Mouse (Mus musculus) gastrocnemius, postnatal 25 days (tissue): ENCODE data around the gene Rexo2. TPM values are rescaled to one million over a fixed set of nuclear protein-coding genes. Genes with fewer than 3 reads are reported as not detected.
"Not testable (repeated sequence)": the region's sequence is repeated elsewhere in the genome, so short reads cannot be mapped to it uniquely, and the experiment has no call there.

Experiments
- DNase-seq: peaks from one replicate; pipeline ENCODE4 v3.0.0; 2022
- total RNA-seq, 2 experiments: library from RNA; stranded (reverse); gene quantifications; 1 replicate in 1 of 2; 2 replicates in 1 of 2; pipeline ENCODE4 v1.2.3; 2021

Gene Rexo2
- total RNA-seq, 2 experiments from 2014 or later = 58.6 to 64.9 TPM

DNA sequence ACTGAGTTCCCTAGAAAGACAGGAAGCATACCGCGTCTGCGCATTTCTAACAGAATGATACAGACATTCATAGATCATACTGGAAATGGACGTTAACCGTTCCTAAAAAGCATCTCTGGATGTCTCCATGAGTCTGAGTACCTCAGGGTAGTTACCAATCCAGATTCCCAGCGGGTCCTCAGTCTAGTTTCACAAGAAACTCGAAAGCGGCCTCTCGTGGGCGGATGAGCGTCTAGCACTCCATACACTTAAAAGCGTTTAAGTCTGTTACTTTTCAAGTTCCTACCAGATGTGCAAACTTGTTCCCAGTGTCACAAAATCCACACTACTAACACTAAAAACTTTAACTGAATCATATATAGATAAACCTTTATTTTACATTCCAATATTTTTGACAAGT lies 7.3 kb downstream of the Rexo2 start:
- no peak for DNase-seq

DNA sequence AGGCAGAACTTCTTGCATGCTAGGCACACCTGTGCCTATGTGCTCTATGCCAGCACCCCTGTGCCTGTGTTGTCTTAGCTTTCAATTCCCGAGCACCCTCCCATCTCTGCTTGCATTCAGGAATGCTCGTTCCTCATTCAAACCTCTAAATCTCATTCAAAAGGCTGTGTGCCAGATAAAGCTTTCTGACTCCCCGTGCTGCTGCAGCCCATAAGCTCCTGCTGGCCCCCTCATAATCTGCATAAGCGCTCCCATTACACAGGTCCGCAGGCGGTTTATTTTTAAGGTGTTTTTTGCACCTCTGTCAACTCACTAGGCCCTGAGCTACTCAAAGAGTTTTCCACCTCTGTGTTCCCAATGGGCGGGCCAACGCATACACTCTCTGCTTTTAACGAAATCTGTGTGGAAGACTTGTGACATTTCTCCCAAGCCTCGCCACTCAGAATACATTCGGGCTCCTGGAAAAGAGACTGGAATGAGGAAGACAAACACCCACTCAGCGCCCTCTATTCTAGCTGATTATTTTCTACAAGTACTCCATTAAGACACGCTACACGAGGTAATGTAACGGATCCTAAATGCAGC lies 7.9 kb downstream of the Rexo2 start:
- no peak for DNase-seq

DNA sequence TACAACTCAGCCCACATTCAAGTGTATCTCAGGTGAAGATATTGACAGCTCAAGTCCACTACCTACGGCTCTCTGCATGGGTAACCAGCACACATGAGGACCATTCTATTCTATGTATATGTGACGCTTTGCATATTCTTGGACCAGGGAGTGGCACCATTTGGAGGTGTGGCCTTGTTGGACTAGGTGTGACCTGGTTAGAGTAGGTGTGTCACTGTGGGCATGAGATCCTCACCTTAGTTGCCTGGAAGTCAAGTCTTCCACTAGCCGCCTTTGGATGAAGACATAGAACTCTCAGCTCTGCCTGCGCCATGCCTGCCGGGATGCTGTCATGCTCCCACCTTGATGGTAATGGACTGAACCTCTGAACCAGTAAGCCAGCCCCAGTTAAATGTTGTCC lies 13.0 kb downstream of the Rexo2 start:
- not testable (repeated sequence) for DNase-seq

DNA sequence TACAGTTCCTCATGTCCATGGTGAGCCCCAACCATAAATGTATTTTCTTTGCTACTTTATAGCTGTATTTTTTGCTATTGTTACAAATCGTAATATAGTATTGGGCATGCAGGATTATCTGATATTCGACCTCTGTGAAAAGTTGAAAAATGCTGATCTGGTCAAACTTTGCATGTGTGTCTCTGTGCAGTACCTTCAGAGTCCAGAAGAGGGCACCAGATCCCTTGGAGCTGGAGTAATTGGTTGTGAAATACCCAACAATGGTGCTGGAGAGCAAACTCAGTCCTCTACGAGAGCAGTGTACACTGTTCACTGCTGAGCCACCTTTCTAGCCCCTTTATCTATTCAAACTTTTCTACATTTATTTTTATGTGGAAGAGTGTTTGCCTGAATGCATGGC lies 13.6 kb downstream of the Rexo2 start:
- DNase-seq = no peak

DNA sequence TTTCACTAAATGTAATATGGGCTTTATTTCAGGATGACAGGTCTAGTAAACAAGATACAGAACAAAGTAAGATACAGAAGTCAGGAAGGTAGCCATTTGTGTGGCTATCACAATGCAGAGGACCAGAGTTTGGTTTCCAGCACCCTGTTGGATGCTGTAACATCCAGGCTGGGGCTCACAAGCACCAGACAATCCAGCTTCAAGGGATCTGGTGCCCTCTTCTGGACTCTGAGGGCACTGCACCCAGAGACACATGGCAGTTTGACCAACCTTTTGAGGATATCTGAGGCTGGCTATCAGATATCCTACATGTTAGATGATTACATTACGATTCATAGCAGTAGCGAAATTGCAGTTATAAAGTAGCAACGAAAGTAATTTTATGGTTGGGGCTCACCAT lies 14.8 kb downstream of the Rexo2 start:
- no peak for DNase-seq

DNA sequence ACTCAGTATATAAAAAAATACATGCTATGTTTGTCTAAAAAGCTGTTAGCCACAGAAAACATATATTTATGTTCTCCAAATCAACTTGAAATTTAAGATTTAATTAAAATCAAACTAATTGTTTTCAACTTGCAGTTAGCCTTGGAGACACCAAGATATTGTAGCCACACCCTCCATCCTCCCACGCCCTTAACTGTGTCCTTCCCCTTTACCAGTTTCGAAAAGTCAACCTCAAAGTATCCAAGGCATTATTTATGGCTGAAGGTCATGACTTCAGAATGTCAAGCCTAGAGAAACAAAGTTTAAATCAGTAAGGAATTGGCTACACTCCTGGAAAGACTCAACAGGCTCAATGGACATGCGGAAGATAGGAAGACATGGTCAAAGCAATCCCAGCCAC lies 18.9 kb downstream of the Rexo2 start:
- no peak for DNase-seq

DNA sequence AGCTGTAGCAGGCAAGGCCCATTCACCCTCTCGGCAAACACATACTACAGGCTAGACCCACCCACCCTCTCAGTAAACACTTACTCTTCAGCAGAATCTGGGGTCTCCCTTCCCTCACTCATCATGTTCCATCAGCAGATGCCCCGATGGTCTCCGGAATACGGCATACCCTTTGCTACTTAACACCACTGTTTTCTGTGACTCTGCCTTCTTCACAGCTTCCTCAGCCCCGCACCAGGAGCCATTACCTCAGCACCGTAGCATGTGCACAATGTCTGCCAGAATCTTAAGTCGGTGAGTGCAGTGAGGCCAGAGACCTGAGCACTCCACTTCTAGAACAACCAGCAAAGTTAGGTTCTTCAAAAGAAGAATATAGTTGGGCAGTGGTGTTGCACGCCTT lies 19.7 kb downstream of the Rexo2 start:
- DNase-seq = no peak

DNA sequence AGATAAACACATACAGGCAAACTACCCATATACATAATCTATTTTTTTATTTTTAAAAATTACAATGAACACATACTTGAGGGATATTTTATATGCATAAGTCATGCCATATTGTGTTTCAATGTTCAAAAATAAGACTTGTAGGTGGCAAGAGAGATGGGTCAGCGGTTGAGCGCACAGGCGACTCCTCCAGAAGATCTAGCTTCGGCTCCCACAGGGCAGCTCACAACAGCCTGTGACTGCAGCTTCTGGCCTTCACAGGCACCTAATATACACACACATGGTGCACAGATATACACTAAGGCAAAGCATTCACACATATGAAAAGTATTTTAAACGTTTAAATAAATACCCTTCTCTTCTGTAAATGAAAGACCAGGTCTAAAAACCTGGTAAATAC lies 21.0 kb downstream of the Rexo2 start:
- no peak for DNase-seq

DNA sequence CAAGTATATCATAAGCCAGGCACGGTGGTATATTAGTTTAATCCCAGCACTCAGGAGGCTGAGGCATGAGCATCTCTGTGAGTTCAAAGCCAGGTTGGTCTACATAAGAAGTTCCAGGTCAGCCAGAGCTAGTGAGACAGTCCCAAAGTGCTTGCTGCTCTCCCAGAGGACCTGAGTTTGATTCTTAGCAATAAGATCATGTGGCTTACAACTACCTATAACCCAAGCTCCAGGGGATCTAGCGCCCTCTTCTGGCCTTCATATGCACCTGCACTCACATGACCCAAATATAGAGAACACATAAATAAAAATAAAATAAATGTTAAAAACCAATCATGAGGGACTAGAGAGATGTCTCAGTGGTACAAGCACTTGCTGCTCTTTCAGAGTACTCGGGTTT lies 21.5 kb downstream of the Rexo2 start:
- no peak for DNase-seq

DNA sequence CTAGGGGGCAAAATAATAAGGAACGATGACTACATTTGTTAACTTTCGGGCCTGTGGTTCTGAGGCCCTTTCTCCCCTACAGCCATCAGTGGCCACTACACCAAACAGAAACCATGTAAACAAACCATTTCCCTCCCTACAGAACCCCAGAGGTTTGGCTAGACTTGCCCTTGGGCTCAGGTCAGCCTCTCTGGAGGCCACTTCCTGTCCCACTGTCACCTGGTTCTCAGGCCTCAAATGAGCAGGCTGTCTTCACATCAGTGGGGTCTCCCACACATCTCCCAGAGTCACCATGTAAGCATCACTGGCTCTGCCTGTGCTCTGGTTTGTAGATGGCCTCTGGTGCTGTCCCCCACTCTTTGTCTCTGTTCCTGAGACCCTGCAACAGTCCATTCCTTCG lies 24.5 kb downstream of the Rexo2 start:
- no peak for DNase-seq

DNA sequence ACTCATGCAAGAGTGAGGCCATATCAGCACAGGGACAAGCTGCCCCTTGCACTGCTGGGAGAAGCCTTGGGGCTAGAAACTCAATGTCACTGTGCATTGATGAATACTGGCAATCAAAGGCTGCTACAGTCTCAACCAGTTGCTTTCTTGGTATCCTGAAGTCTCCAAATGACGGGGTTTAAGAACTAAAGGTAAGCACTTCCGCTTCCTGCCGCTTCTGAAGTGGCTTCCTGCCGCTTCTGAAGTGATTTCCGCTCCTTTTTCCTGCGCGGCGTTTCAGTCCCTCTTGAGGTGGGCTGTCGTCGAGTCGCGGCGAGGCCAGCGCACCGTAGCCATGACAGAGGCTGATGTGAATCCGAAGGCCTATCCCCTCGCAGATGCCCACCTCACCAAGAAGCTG lies 30.4 kb downstream of the Rexo2 start:
- no peak for DNase-seq

DNA sequence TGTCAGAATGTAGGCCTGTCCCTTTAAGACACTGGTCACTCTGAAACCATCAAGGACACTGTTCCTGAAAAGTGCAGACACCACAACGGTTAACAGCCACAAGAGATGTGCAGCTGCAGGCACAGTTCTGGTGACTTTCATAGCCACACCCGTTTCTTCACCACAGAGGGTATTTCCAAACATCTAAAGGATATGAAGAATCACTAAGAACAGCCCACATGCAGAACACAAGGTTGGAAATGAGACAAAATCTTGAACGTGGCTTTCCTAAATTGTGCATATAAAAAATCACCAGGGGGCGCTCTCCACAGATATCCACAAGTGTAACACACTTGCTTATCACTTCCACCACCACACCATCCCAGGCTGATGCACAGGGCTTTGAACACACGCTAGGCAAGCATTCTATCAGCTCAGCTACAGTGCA lies 32.6 kb downstream of the Rexo2 start:
- no peak for DNase-seq

DNA sequence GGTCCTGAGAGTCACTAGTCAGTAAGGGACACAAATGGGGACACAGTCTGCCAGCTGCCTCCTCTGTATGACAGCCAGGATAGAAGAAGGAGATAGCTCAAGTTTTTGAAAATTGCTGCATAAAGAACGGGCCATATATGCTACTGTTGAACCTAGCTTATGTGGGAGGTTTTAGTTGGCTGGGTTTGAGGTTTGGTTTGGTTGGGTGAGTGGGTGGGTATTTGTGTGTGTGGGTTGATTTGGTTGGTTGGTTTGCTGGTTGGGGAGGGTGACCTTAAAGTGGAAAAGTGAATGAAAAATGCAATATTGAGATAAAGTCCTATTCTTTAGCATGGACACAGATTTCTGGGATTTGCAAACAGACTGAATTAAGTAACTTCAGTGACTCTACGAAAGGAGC lies 35.6 kb downstream of the Rexo2 start:
- DNase-seq = no peak

DNA sequence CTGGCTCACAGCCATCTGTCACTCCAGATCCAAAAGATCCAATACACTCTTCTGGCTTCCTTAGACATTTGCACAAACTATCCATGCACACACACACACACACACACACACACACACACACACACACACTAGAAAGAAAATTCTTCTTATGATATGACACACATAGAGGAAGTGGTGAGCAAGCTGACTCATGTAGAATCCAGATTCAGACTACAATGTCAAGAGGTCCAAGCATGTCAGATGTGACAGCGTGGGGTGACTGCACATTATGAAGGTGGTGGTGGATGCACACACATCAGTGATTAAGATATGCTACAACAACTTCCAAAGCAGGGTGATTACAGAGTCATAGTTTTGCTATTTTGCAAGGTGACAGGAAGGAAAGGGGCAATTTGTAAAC lies 36.5 kb downstream of the Rexo2 start:
- DNase-seq = no peak

DNA sequence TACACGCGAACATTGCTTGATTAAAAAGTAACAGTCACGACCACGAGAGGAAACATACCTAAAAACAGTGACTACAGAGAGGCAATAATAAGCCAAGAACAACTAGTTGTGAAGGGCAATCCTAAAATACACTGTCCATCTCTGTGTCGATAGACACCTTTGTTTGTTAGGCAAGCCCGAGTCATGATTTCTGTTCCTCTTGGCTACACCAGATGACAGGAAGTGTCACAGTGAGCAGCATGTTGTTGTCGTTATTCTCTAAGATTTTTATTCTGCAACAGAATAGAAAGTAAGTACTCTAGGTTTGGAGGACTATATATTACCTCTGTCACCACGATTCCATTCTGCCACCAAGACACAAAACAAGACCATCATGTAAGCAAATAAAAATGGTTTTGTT lies 48.0 kb downstream of the Rexo2 start:
- no peak for DNase-seq

DNA sequence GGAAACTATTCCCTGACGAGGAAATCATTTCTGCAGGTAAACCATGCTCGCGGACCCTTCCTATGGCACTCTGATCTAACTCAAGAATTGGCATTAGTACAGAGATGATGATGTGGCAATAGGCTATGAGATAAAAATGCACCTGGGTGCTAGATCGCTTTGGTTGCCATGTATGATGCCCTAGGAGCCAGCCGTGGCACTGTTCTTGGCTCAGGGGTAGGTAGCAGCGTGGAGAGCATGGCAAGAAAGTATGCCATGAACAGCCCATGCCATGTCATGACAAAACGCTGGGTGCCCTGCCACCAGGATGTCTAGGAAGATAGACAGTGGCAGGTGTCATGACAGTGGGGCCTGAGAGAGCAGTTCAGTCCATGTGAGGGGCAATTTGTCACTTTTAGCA lies 53.2 kb downstream of the Rexo2 start:
- no peak for DNase-seq

DNA sequence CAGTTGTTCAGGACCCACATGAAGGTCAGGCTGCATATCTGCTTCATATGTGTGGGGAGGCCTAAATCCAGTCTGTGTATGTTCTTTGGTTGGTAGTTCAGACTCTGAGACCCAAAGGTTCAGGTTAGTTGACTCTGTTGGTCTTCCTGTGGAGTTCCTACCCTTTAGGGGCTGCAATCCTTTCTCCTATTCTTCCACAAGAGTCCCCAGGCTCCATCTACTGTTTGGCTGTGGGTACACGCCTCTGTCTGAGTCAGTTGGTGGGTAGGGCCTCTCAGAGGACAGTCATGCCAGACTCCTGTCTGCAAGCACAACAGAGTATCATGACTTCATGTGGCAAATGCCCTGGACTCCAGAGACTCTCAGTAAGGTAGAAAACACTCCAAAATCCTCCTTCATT lies 57.2 kb downstream of the Rexo2 start:
- DNase-seq = no peak

DNA sequence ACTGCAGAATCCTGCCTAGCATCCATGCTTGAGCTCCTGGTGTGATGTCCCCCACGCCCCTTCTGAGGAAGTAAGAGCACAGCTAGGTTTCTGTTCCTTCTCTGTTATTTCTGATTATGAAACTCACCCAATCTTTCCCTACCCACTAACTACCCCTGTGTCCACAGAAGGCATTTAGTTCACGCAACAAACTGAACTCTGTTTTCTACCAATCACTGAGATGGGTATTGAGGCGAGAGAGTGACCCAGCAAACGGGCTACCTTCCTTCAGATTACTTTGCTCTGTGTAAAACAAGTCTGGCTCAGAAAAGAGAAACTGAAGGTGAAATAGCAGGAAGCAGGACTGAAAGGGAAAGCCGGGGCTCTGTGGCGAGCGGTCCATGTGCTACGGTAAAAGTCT lies 58.0 kb downstream of the Rexo2 start:
- no peak for DNase-seq

DNA sequence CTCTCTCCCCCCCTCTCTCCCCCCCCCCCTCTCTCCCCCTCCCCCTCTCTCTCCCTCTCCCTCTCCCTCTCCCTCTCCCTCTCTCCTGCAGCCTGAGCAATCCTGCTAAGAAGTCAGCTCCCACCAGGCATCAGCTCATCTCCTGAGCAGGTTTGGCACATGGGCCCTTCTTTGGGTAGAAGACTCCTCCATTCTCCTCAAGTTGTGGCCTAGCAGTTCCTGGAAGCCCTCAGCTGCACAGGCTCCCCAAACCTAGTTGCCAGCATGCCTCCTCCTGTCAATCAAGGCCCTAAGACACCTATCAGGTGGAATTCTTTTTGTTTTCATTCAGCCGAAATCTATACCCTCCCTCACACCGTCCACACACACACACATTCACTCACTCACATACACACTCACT lies 58.9 kb downstream of the Rexo2 start:
- DNase-seq = no peak

DNA sequence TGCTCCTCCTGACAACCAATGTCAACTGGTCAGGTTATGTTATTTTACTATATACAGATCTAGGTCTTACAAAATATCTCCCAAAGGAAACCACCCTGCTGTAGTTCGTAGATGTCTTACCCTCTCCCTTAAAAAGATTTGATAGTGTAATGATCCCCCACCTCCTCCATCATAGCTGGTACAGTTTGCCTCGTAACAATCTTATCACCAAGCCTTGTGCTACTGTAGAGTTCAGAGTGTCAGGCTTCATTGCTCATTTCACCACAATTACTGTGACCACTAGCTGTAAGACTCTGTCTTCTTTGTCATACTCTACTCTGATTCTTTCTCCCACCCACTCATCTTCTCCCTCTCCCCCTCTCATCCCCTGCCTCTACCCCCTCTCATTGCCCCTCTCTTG lies 59.4 kb downstream of the Rexo2 start:
- DNase-seq = no peak

DNA sequence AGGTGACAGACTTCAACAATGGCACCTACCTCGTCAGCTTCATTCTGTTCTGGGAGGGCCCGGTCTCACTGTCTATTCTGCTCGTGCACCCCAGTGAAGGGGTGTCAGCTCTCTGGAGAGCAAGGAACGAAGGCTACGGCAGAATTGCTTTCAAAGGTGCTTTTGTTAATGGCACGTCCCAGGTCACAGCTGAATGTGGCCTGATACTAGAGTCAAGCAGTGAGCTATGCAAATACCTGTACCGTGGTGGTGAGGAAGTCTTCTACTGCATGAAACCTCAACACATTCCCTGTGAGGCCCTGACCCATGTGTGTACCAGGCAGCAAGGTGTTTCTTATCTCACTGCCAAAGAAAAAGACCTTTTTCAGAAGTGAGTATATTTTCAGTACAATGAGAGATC lies 60.0 kb downstream of the Rexo2 start:
- no peak for DNase-seq

DNA sequence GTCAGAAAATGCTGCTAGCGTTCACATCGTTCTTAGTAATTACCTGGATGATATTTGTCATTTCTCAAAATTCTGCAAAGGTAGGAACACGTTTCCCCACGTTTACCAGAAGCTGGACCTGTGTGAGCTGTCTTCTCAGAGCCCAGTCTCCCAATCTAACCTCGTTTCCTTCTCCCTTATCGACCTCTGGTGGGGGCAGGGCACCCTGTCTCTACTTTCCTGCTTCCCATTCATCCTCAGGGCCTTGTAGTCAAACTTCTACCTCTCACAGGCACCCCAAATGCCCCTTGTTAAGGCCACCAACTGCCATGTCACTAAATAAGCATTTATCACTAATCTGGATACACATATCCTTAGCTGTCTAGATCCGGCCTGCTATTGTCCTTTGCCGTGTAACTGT lies 61.6 kb downstream of the Rexo2 start:
- no peak for DNase-seq
